Mouse (Mus musculus) T-cell, adult 2 months (primary cell): Measurements from ENCODE around the gene Ano3.
"Not testable (repeated sequence)": the region's sequence is repeated elsewhere in the genome, so short reads cannot be mapped to it uniquely, and the experiment has no call there.

Experiments used
- DNase-seq: peaks from one replicate; pipeline ENCODE4 v3.0.0; 2022; ENCODE audit warnings: low spot score

The Ano3 gene

GRCm38 (mm10) chr2:110950823-110951222, at the start of gene Ano3:
TSS of gene Ano3 (minus strand) at chr2:110950923.
- not testable (repeated sequence) for DNase-seq

- DNase-seq = no peak
These were observed 39.3 kb upstream of the Ano3 start for GRCm38 (mm10) chr2:110990071-110990470.

GRCm38 (mm10) chr2:110989539-110989938, 38.8 kb upstream of the Ano3 start:
- DNase-seq = no peak

- no peak for DNase-seq
These were observed 35.1 kb upstream of the Ano3 start for GRCm38 (mm10) chr2:110985853-110986271.

DNA sequence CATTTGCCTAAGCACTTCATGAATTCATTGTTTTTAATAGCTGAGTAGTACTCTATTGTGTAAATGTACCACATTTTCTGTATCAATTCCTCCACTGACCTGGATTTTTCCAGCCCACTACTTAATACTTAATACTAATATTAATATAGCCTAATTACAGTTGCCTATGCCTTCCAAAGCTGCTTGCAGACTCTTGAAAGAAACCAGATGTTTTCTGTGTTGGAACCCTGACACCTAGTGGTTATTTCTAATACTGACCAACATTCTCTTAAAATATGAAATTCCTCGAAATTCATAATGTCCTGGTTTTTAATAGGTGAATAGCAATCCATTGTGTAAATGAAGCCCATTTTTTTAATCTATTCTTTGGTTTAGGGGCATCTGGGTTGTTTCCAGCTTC, 31.0 kb upstream of the Ano3 start:
- no peak for DNase-seq

GRCm38 (mm10) chr2:110979610-110980009, 28.9 kb upstream of the Ano3 start:
- DNase-seq = no peak

DNA sequence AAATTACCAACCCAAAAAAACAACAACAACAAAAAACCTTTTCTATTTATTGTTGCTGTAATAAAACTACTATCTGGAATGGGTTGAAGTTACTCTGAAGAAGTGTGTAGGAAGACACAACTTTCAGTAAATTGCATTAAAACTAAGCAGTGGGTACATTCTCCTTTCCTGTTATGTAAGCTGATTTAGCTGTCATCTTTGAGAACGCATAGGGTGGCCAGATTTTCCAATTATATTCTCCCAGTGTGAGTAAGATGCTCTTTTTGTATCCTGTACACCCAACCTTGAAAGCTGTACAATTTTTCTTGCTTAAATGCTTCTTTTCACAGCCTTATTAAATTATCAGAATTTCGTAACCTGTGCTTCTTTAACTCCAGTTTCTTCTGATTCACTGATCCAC, 26.1 kb upstream of the Ano3 start:
- DNase-seq = no peak

- DNase-seq = no peak
These were observed 19.4 kb upstream of the Ano3 start for GRCm38 (mm10) chr2:110970158-110970557.

- DNase-seq = no peak
These were observed 14.7 kb upstream of the Ano3 start for GRCm38 (mm10) chr2:110965398-110965797.

GRCm38 (mm10) chr2:110950432-110950803, 305 bp downstream of the Ano3 start:
- no peak for DNase-seq

DNA sequence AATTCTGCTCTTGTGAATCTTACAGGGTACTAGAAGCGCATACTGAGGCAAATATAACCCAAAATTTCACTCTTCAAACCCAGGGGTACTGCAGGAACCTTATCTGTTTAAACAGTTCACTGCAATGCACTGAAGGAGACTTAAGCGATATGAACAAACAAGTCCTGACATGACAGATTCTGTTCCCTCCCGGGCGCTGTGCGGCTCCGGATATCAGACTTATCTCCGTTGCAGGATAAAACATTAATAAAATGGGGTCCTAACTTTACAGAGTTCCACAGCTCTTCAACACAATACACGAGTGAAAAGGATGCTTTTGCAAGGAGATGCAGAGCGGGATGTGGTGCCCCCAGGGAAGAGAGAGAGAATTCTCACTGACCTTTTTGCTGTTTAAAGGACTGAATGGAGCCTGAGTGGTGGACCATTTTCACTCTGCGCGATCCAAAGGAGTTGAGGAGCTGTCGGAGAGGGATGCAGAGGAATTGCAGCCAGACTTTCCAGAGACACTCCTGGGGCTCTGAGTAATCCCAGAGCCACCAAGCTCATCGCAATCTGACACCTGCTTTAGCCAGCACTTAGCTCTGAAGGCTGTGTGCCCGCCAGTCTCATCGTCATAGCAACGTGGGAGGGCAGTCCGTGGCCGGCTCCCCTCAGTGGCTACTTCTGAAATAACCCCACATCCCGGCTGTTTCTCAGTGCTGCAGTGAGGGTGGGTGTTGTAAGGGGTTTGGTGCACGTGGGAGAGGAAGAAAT, 868 bp downstream of the Ano3 start:
- no peak for DNase-seq

GRCm38 (mm10) chr2:110945171-110945570, 5.6 kb downstream of the Ano3 start:
- no peak for DNase-seq

GRCm38 (mm10) chr2:110935691-110936090, 15.0 kb downstream of the Ano3 start:
- no peak for DNase-seq

- no peak for DNase-seq
These were observed 21.6 kb downstream of the Ano3 start for GRCm38 (mm10) chr2:110929126-110929525.

DNA sequence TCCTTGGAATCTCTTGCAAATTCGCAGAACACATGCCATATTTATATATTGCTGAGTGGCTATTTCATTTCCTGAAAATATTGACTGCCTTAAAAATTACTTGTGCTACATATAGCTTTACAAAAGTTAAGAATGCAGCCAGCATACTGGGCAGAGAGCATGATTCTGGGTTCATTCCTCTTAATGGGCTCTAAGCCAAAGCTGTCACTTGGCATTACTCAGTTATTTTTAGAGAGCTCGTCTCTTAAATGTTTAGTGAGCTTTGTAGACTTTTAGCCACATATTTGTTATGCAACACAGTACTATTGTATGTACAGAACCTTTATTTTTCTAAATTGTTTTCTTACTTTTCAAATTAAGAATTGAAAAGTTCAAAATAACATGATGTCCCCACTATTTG, 41.2 kb downstream of the Ano3 start:
- no peak for DNase-seq

- no peak for DNase-seq
These were observed 44.2 kb downstream of the Ano3 start for GRCm38 (mm10) chr2:110906473-110906872.

DNA sequence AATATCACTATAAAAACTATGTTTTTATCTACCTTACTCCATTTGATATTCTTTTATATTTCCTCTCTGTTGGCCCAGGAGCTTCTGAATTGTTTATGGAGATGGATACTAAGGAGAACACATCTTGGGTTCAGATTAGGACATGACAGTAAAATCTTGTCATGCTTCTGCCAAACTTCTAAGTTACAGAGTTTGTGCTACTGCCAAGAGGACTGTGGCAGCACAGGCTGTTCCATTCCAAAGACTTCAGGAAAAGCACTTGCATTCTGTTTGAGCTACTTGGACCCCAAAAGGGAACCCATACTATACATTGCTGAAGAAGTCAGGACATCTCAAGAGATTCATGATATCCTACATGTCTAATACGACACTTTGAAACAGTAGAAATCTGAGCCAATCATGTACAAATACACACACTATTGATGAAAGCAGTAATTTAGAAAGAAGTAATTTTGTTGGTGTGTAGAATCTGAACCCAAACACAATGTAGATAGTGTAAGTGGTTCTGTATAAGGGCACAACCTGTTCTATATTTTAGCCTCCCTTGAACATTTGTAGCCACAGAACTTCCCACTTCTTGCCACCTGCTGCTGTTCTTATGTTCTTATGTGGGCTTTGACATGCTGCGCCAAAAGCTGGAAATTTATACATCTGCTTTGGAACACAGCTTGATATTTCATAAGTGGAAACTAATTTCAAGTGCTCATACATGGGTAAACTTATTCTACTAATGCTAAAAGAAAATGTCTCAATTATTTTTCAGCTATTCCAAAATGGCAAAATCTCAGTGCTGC, 54.0 kb downstream of the Ano3 start:
- DNase-seq = no peak

DNA sequence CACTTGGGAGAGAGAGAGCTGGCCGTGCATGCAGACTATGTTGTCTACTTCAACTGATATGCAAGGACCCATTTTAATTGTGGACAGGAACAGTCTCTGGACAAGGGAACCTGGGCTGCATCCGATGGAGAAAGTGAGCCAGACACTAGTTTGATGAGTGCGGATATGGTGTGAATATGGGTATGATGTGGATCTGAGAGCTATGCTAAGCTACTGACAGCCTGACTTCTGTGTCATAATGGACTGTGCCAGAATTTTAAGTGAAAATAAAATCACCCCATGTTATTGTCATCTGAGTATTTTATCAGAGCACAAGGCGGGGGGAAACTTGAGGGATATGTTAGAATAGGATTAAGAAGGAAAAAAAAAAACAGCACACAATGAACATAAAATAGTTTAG, 79.1 kb downstream of the Ano3 start:
- no peak for DNase-seq

DNA sequence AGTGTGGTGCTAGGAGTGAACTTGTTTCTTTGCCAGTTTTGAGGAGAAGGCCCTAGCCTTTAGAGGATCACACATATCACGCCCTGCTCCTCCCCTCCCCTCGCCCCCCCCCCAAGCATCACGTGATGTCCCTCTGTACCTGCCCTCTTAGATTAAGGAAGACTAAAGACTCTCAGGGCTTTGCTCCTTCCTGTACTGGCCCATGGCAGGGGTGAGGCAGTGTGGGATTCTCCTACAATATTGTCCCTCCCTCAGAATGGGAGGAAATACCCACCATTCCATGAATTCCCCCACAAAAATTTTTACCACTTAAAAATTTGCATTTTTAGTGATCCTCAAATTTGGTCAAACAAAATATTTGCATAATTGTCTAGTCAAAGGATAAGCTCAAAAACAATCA, 85.1 kb downstream of the Ano3 start:
- DNase-seq = no peak

DNA sequence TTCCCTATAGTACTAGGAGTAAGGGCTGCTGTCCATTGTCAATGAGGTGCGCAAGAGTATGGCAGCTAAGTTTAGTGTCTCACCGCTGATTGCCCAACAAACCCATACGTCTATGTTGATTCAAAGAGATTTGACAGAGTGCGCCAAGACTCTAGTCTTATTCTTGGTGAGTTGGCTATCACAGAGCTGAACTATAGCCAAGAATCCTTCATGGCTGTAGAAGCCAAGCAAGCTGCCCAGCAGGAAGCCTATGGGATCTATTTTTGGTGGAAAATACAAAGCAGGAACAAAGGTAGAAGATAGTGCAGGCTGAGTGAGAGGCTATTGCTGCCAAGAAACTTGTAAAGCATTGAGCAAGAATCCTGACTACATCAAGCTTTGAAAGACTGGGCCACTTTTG, 87.3 kb downstream of the Ano3 start:
- no peak for DNase-seq

- DNase-seq = no peak
These were observed 111.0 kb downstream of the Ano3 start for GRCm38 (mm10) chr2:110839559-110840243.

DNA sequence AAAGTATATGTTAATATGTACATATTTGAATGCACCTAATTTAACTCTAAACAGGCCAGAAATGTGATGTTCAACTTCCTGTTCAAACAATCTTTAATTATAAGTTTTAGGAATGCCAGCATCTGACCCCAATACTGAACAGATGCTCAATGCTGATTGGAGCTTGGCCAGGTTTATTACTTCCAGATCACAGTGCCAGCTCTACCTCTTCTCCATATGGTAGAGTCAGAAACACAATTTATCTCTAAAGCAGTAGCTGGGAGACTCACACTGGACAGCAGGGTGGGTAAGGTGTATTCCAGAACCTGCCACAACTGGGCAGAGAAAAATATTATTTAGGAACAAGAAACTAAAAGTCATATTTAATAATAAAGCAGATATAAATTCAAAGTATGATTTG, 134.5 kb downstream of the Ano3 start:
- no peak for DNase-seq

- no peak for DNase-seq
These were observed 135.8 kb downstream of the Ano3 start for GRCm38 (mm10) chr2:110814964-110815363.
